Mouse (Mus musculus) frontal cortex, adult (tissue): ENCODE data around the gene Olfr10.

Experiments used
- ATAC-seq: cut with Nextera tagmentation; 2 replicates; pipeline ENCODE4 v1.9.2; 2017; ENCODE audit warnings: mild to moderate bottlenecking, moderate library complexity, mixed read lengths; ENCODE audit not compliant: low TSS enrichment

Gene Olfr10

DNA sequence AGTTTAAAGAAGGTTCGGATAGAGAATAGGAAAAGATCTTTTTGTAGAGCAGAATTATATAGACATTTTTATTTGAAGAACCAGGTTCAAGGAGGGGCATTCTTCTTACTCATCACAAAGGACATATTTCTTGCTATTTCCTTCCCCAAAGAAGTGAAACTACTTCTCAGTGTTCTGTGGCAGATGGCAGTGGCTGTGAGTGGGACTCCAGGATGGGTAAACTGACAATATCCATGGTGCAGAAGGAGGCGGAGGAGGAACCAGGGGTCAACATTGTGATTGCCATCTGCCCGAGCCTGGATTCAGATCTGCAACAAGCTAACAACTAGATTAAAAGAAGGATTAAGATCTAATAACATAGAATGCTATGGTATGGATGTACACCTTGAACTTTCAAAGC, 22.2 kb downstream of the Olfr10 start:
- ATAC-seq = peak; percentile 68

DNA sequence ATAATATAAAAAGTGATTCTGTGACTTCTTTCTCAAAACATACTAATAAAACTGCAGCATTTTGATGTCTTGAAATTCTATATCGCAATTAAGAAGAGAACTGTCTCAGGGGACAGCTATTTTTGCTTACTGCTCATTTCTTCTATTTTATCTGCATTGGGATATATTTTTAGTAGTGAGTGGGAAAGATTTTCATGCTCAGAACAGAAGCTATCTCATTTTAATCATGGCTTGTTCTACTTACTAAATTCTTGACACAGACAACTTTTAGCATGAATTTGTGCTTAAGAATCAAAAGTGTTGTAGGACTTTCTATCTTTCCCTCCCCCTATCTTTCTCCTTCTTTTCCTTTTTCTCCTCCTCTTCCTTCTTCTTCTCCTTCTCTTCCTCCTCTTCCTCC, 25.1 kb downstream of the Olfr10 start:
- peak; percentile 93 for ATAC-seq

DNA sequence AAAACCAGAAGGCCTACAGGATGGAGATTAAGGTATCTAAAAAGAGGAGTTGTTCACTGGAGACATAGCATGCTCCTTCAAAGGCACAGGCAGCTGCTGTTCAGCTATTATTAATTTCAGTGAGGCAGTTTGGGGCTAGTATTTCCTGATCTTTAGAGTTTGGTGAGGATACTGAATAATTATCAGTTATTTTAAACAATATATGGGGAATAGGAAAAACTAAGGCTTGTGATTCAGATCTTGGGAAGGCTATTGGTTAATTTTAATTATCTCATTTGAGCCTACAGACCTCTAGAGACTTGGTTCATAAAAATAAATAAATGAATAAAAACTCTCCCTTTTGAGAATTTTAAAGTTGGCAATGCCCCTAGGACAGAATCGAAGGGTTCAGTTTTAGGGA, 30.3 kb downstream of the Olfr10 start, which contains the start of gene Olfr1390:
Olfr1390 (plus strand) TSS at position 301 of the 400 bp plus-strand sequence.
- ATAC-seq = no peak

DNA sequence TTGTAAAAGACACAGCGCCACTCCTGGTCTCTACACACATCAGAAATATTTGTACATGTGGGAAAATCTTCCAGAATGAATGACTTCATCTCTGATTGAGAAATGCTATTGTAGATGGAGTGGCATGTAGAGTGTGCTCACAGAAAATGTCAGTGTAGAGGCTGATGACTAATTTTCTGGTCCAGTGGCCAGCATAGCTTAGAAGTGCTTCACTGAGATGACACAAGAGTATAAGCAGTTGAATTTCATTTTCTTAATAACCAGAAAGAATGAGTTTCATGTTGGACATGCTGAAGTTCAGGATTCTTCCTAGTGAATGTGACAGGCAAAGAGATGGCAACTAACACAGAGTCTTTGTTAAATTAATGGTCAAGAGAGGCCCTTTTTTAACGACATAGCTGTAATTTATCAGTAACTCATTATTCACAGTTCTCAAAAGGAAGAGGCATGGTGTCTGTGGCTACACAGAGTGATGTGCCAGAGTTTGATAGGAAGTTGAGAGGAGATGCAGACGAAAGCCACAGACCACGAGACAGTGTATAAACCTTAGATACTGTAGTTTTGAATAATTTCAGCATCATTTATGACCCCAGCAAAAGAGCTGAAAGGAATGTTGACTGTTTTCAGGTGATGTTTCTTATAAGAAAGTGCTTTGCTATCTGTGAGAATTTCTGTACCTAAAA, 32.8 kb downstream of the Olfr10 start:
- ATAC-seq = no peak
